ENCODE assay signal across 18 mouse cellular contexts in the genomic region with DNA sequence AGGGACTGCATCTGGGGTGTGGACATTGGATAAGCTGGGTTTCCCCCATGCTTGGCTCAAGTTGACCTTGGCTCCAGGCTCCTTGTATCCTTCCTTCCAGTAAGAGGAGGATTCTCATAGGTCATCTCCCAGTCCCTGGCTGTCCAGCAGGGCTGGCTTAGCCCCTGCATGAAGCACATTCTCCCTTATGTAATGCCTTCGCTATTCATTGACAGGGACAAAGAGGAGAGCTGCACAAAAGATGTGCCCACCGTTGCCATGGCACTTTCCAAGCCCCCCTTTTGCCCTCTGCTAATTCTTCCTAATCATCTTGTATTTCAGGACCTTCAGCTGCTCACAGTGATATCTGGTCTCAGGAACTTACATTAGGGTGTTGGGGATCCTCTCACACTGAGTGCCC.
DNase-seq lines count a peak whose midpoint lies in the region; ATAC-seq and TF ChIP-seq lines count a peak whose summit lies in the region.
"Had no signal": no experiment of that assay in that cellular context is flagged by ENCODE, and none has a peak within 500 bp of the region (broad histone marks: within the 10 kb centered on the region; RNA-seq: fewer than 3 reads in every experiment).

No protein-coding gene starts in this region.

- no peak for TF ChIP-seq CTCF in hindbrain, postnatal 0 days (IDR thresholded peaks at IDR 0.05; ENCODE audit: low read depth)

- no peak overlapping the region for H3K9ac ChIP-seq in forebrain, embryonic 13.5 days
- H3K9ac ChIP-seq in hindbrain, postnatal 0 days (replicated peaks; ENCODE audit: low read length) = no peak overlapping the region
- H3K9ac ChIP-seq: limb, embryonic 15.5 days had no signal

- ATAC-seq in frontal cortex, adult (ENCODE audit: low TSS enrichment) = peak; percentile 27; the same call in 1 of the 2 replicates
- peak; percentile 63; the same call in 1 of the 2 replicates for ATAC-seq in forebrain, embryonic 13.5 days
- peak; percentile 78 for ATAC-seq in hindbrain, postnatal 0 days

- no peaks in the 10 kb centered on the region for H3K27me3 ChIP-seq in forebrain, embryonic 13.5 days
- H3K27me3 ChIP-seq in hindbrain, postnatal 0 days (ENCODE audit: insufficient read depth, low read length) = no peaks in the 10 kb centered on the region
- H3K27me3 ChIP-seq: limb, embryonic 15.5 days had no signal

- 23% methylated on average over 2 of the region's 2 CpGs for WGBS in forebrain, embryonic 13.5 days
- WGBS in hindbrain, postnatal 0 days = 26% methylated on average over 2 of the region's 2 CpGs

- no peaks in the 10 kb centered on the region for H3K36me3 ChIP-seq in forebrain, embryonic 13.5 days (ENCODE audit: poor library complexity, severe bottlenecking)
- H3K36me3 ChIP-seq in hindbrain, postnatal 0 days (ENCODE audit: insufficient read depth, low read length) = no peaks in the 10 kb centered on the region
- H3K36me3 ChIP-seq: limb, embryonic 15.5 days had no signal

- H3K4me1 ChIP-seq in forebrain, embryonic 13.5 days = peaks cover 12% of the 10 kb centered on the region; the same call in 1 of the 2 replicates
- no peaks in the 10 kb centered on the region for H3K4me1 ChIP-seq in hindbrain, postnatal 0 days (ENCODE audit: insufficient read depth, low read length)
- H3K4me1 ChIP-seq: limb, embryonic 15.5 days had no signal

- peak overlapping the region; percentile 58 for H3K27ac ChIP-seq in forebrain, embryonic 13.5 days
- H3K27ac ChIP-seq in hindbrain, postnatal 0 days = no peak overlapping the region
- H3K27ac ChIP-seq: heart, adult 2 months; limb, embryonic 15.5 days had no signal

- peaks cover 5% of the 10 kb centered on the region; the same call in 1 of the 2 replicates for H3K9me3 ChIP-seq in forebrain, embryonic 13.5 days (replicated peaks)
- no peaks in the 10 kb centered on the region for H3K9me3 ChIP-seq in hindbrain, postnatal 0 days (ENCODE audit: low read length)

- DNase-seq in frontal cortex, postnatal 25 days (ENCODE audit: low spot score in 2 of 2) = no peak
- DNase-seq in hindbrain, postnatal 0 days (ENCODE audit: low spot score) = no peak
- peak; percentile 81 for DNase-seq in retina, postnatal 1 day
- no peak for DNase-seq in kidney, postnatal 36 days
- DNase-seq in thymus, postnatal 4 days = no peak
- DNase-seq: adrenal gland, postnatal 14 days; B cell, adult 2 months; cerebellum, adult 18-20 months; gastrocnemius, postnatal 14 days; heart, adult 2 months; kidney, adult 9 months; kidney, postnatal 4 days; lung, adult 18-20 months; lung, postnatal 36 days; thymus, postnatal 36 days had no signal

- no peak overlapping the region for H3K4me3 ChIP-seq in forebrain, embryonic 13.5 days
- H3K4me3 ChIP-seq in hindbrain, postnatal 0 days (ENCODE audit: low read length) = no peak overlapping the region
- H3K4me3 ChIP-seq: heart, adult 2 months; limb, embryonic 15.5 days had no signal

- H3K4me2 ChIP-seq in forebrain, embryonic 13.5 days = no peak overlapping the region
- no peak overlapping the region for H3K4me2 ChIP-seq in hindbrain, postnatal 0 days (ENCODE audit: low read depth, low read length)
- H3K4me2 ChIP-seq: limb, embryonic 15.5 days had no signal

Comparison
In these comparisons a context has a peak if more than half of its experiments do, and no peak if none do; other contexts are left out.
1. ATAC-seq: peak in every context shown above with its lines; median percentile 78 in hindbrain, postnatal 0 days; 63 in forebrain, embryonic 13.5 days; 27 in frontal cortex, adult.